Mouse (Mus musculus) hindbrain, embryonic 10.5 days (tissue): ENCODE measurements around the gene Ly6g6c. TPM values are rescaled to one million over a fixed set of nuclear protein-coding genes. Genes with fewer than 3 reads are reported as not detected.
"Not testable (repeated sequence)": the region's sequence is repeated elsewhere in the genome, so short reads cannot be mapped to it uniquely, and the experiment has no call there.

Experiments
- DNase-seq: peaks from one replicate; pipeline ENCODE4 v3.0.0-alpha.2; 2017; ENCODE audit warnings: low spot score
- H3K27ac ChIP-seq: fragments of 300-500 bp; sonication (generic); 2 replicates; pipeline ENCODE4 v1.5.1; 2016; ENCODE audit warnings: mild to moderate bottlenecking, moderate library complexity
- H3K27me3 ChIP-seq: fragments of 300-500 bp; sonication (generic); 2 replicates; pipeline ENCODE4 v1.6.1; 2016; ENCODE audit warnings: mild to moderate bottlenecking; ENCODE audit not compliant: poor library complexity, insufficient read depth, severe bottlenecking
- H3K36me3 ChIP-seq: fragments of 300-500 bp; sonication (generic); 2 replicates; pipeline ENCODE4 v1.6.1; 2016; ENCODE audit warnings: mild to moderate bottlenecking, moderate library complexity
- H3K4me1 ChIP-seq: fragments of 300-500 bp; sonication (generic); replicated peaks from 2 replicates; pipeline ENCODE4 v1.6.1; 2016; ENCODE audit warnings: mild to moderate bottlenecking
- H3K4me3 ChIP-seq: fragments of 300-500 bp; sonication (generic); 2 replicates; pipeline ENCODE4 v1.5.1; 2016; ENCODE audit warnings: mild to moderate bottlenecking, moderate library complexity
- H3K9me3 ChIP-seq: fragments of 300-500 bp; sonication (generic); 2 replicates; pipeline ENCODE4 v1.6.1; 2016; ENCODE audit warnings: mild to moderate bottlenecking, moderate library complexity
- WGBS: fragments of 180-500 bp; shearing (Covaris S2); methylation state at CpG from one replicate; pipeline ENCODE4 v1.1.7; 2016; 5-methylcytosine and 5-hydroxymethylcytosine counted together
- polyA plus RNA-seq: library from polyadenylated mRNA; unstranded; fragments of >200 nt; fragmentation: Nextera tagmentation; extraction: Ambion mirVana; gene quantifications from 2 replicates; pipeline ENCODE4 v1.2.1, GENCODE M21; 2016

The Ly6g6c gene
- polyA plus RNA-seq, 1 experiment from 2014 or later, result 0.27 TPM

- no peak overlapping the region for H3K4me3 ChIP-seq
- WGBS, result 73% methylated on average over 4 of the region's 4 CpGs
Observed at GRCm38 (mm10) chr17:35023756-35024155, 41.4 kb upstream of the Ly6g6c start.

DNA sequence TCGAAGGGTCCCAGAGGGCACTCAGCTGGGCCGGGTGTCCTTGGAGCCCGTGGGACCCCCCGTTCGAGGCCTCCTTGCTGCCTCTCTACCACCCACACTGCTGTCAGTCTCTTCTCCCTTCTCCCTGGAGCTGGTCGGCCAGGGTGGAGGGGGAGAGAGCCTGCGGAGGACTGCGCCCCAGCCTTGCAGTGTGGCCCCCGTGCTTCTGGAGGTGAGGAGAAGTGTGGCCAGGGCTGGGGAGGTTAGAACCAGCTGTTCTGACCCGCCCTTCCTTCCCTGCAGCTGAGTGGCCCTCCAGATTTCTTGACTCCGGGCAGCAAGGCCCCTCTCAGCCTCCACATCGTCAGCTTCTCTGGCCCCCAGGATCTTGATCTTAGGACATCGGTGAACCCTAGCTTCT is 40.9 kb upstream of the Ly6g6c start:
- no peaks in the 10 kb centered on the region for H3K27me3 ChIP-seq
- 0 out of 2 replicates have a peak overlapping the region, but pooled peaks have one; percentile 9 for H3K4me3 ChIP-seq
- WGBS, result 86% methylated on average over 13 of the region's 13 CpGs
- no peaks in the 10 kb centered on the region for H3K9me3 ChIP-seq
- no peak for DNase-seq
- no peaks in the 10 kb centered on the region for H3K36me3 ChIP-seq
- peaks cover 76% of the 10 kb centered on the region for H3K4me1 ChIP-seq
- peak overlapping the region; percentile 68 for H3K27ac ChIP-seq

More at GRCm38 (mm10) chr17:35023756-35024155, 41.4 kb upstream of the Ly6g6c start:
- DNase-seq, result no peak
- no peaks in the 10 kb centered on the region for H3K27me3 ChIP-seq
- H3K27ac ChIP-seq, result peak overlapping the region; percentile 68
- H3K36me3 ChIP-seq, result peaks cover 2% of the 10 kb centered on the region; the same call in 1 of the 2 replicates
- peaks cover 71% of the 10 kb centered on the region for H3K4me1 ChIP-seq
- H3K9me3 ChIP-seq, result no peaks in the 10 kb centered on the region

- Histone ChIP-seq H3K4me1 (peaks cover 78% of the 10 kb centered on the region), H3K36me3 (no peaks in the 10 kb centered on the region), H3K27me3 (peaks cover 3% of the 10 kb centered on the region; the same call in 1 of the 2 replicates), H3K4me3 (0 out of 2 replicates have a peak overlapping the region, but pooled peaks have one; percentile 9), H3K9me3 (no peaks in the 10 kb centered on the region), H3K27ac (peak overlapping the region; percentile 69)
- DNase-seq, result no peak
- 57% methylated on average over 10 of the region's 10 CpGs for WGBS
Observed at GRCm38 (mm10) chr17:35024691-35025488, 40.3 kb upstream of the Ly6g6c start.

DNA sequence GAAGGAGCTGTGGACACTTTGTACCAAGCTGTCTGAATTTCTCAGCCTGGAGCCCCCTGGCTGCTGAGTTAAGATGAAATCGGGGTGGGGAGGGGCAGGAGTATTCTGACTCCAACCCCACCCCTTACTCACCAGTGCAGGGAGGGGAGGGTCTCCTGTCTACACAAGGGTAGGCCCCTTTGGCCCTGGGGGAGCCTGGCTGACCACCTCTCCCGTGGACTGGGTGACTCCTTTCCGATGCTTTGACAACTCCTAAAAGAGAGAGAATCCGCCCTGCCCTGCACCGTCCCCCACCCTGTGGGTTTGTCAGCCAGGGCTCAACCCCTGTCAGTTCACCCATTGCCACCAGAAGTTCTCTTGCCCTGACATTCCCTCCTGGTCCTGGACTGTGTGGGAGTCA is 39.0 kb upstream of the Ly6g6c start:
- DNase-seq, result no peak

GRCm38 (mm10) chr17:35027277-35028068 is 37.7 kb upstream of the Ly6g6c start, which contains the start of gene Sapcd1:
TSS of gene Sapcd1 (minus strand) at chr17:35028016.
- no peaks in the 10 kb centered on the region for H3K9me3 ChIP-seq
- 32% methylated on average over 13 of the region's 13 CpGs for WGBS

More for the DNA sequence above, 39.0 kb upstream of the Ly6g6c start:
- no peak overlapping the region for H3K4me3 ChIP-seq
- peak overlapping the region; percentile 79 for H3K27ac ChIP-seq
- H3K4me1 ChIP-seq, result peaks cover 81% of the 10 kb centered on the region
- H3K9me3 ChIP-seq, result no peaks in the 10 kb centered on the region
- no peaks in the 10 kb centered on the region for H3K36me3 ChIP-seq
- WGBS, result 82% methylated on average over 5 of the region's 5 CpGs
- H3K27me3 ChIP-seq, result peaks cover 3% of the 10 kb centered on the region; the same call in 1 of the 2 replicates

DNA sequence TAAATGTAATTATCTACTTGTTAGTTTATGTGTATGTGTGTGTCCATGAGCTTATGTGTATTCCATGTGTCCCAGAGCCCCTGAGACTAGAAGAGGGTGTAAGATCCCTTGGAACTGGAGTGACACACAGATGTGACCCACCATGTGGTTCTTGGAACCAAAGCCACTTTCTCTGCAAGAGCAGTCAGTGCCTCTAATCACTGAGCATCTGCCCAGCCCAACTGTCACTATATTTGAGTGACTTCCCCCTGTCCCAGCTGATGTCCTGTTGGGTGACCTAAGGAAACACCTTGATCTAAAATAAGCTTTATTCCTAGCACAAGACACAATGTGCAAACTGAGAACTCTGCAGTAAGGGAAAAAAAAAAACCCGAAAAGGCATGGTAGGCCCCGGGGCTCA is 36.9 kb upstream of the Ly6g6c start:
- Histone ChIP-seq H3K36me3 (no peaks in the 10 kb centered on the region), H3K27ac (no peak overlapping the region), H3K4me1 (peaks cover 72% of the 10 kb centered on the region), H3K9me3 (no peaks in the 10 kb centered on the region), H3K4me3 (no peak overlapping the region), H3K27me3 (peaks cover 3% of the 10 kb centered on the region; the same call in 1 of the 2 replicates)
- whole genome bisulfite sequencing, result 83% methylated on average over 2 of the region's 2 CpGs
- no peak for DNase-seq

More at GRCm38 (mm10) chr17:35027277-35028068, 37.7 kb upstream of the Ly6g6c start, which contains the start of gene Sapcd1:
- peak within 1 kb of the TSS; percentile 37 for H3K4me3 ChIP-seq
- DNase-seq, result peak; percentile 57
- peak within 1 kb of the TSS; percentile 80 for H3K27ac ChIP-seq
- peaks cover 73% of the 10 kb centered on the region for H3K4me1 ChIP-seq
- H3K27me3 ChIP-seq, result peaks cover 3% of the 10 kb centered on the region; the same call in 1 of the 2 replicates
- no peaks in the 10 kb centered on the region for H3K36me3 ChIP-seq

DNA sequence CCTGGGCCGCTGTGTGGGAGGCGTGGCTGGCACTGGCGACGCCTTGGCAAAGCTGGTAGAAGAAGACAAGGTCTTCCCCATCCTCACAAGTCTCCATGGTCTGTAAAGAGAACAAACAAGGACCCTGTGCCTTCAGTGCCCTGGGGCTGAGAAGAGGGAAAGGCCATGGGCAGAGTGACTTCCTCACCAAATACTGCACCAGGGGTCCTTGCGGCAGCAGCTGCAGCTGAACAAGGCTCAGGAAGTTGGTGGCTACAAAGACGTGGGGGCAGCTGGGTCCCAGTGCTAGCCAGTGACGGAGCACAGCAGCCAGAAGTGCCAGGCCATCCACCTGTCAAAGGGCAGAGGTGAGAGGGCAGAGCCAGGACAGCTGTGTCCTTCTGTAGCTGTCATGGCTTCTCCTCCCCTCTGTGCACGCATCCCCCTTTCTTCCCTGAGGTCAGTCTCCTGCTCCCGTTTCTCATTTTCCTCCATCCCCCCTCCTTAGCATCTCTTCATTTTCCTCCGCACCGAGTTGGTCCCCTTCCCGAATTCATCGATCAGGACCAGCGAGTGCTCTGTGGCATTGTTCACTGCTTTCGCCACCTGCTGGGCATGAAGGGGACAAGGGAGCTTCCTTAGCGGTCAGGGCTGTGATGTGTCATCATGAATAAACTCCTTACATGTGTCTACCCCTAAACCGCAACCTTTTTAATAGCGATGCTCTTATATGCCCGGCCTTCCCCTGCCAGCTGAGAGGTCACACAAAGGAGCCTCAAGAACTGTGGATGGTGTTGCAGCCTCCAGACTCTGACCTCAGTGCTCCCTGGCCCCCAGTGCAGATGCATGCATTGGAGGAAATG is 35.3 kb upstream of the Ly6g6c start:
- WGBS, result 27% methylated on average over 19 of the region's 19 CpGs
- Histone ChIP-seq H3K4me3 (peak overlapping the region; percentile 34), H3K36me3 (no peaks in the 10 kb centered on the region), H3K4me1 (peaks cover 57% of the 10 kb centered on the region), H3K27ac (peak overlapping the region; percentile 80), H3K27me3 (peaks cover 3% of the 10 kb centered on the region; the same call in 1 of the 2 replicates), H3K9me3 (no peaks in the 10 kb centered on the region)
- peak; percentile 65 for DNase-seq

DNA sequence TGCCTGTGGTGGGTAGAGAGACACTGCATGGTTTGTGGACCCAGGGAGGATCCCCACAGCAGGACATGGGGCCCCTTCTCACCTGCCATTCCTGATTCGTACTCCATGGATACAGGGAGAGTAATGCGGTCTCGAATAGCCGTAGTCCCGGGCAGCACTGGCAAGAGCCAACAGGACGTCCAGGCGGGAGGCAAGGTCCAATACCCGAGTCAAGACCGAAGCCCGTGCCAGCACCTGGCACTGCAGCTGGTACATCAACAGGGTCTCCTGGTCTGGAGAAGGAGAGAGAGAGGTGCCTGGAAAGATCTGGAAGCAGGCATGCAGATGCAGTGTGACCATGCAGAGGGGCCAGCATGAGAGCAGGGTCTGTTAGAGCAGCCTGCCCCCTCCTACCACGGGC is 33.9 kb upstream of the Ly6g6c start:
- Histone ChIP-seq H3K27me3 (peaks cover 3% of the 10 kb centered on the region; the same call in 1 of the 2 replicates), H3K4me1 (peaks cover 46% of the 10 kb centered on the region), H3K4me3 (no peak overlapping the region), H3K27ac (0 out of 2 replicates have a peak overlapping the region, but pooled peaks have one; percentile 17), H3K9me3 (no peaks in the 10 kb centered on the region), H3K36me3 (no peaks in the 10 kb centered on the region)
- 92% methylated on average over 11 of the region's 11 CpGs for WGBS
- no peak for DNase-seq

DNA sequence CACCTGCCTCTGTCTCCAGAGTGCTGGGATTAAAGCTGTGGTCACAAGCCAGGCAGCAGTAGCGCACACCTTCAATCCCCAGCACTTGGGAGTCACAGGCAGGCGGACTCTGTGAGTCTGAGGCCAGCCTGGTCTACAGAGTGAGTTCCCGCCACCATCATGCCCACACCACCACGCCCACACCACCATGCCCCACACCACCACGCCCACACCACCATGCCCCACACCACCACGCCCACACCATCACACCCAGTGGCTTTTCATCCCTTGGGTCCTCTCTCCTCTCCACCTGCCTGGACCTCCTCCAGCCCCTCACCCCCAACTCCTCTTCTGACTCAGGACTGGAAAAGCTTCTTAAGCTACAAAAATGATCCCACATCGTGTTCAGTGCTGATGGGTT is 33.3 kb upstream of the Ly6g6c start:
- DNase-seq, result no peak
- Histone ChIP-seq H3K4me1 (peaks cover 41% of the 10 kb centered on the region), H3K27ac (no peak overlapping the region), H3K36me3 (no peaks in the 10 kb centered on the region), H3K4me3 (no peak overlapping the region), H3K27me3 (peaks cover 3% of the 10 kb centered on the region; the same call in 1 of the 2 replicates), H3K9me3 (no peaks in the 10 kb centered on the region)
- 83% methylated on average over 7 of the region's 7 CpGs for WGBS

DNA sequence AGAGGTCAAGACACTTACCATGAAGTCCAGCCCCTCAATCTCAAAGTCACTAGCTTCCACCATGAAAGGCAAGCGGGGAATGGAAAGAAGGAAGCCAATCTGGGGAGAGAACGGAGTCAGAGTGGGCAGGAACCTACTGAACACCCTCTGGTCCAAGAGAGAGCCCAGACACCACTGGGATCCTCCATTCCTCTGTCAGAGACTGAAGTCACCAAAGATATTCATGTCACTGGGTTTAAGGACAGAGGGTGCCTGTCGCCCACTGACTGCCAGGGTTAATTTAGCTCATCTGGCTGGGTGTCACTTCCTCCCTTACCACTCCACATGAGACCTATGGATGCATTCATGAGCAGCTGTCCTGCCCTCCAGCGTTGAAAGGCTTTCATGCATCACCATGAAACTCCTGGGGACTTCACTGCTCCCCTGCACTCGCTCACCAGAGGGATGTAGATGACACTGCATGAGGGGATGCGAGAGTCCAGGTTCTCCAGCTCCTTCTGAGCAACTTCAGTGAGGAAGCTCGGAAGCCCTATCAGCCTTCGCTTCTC is 32.8 kb upstream of the Ly6g6c start:
- DNase-seq, result no peak
- Histone ChIP-seq H3K9me3 (no peaks in the 10 kb centered on the region), H3K27ac (no peak overlapping the region), H3K36me3 (no peaks in the 10 kb centered on the region), H3K27me3 (peaks cover 3% of the 10 kb centered on the region; the same call in 1 of the 2 replicates), H3K4me1 (peaks cover 36% of the 10 kb centered on the region), H3K4me3 (no peak overlapping the region)
- WGBS, result 72% methylated on average over 8 of the region's 8 CpGs

DNA sequence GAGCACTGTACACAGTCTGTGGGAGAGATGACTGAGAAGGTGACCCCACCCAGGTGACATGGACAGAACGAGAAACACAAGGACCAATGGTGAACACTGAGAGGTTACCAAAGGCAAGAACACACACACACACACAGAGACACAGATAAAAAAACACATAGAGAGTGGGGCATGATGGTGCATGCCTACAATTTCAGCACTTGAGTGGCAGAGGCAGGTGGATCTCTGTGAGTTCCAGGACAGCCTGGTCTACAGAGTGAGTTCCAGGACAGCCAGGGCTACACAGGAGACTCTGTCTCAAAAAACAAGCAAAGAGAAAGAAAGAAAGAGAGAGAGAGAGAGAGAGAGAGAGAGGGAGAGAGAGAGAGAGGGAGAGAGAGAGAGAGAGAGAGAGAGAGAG is 31.5 kb upstream of the Ly6g6c start:
- Histone ChIP-seq H3K4me1 (peaks cover 27% of the 10 kb centered on the region), H3K27ac (0 out of 2 replicates have a peak overlapping the region, but pooled peaks have one; percentile 0)
- DNase-seq, H3K36me3 ChIP-seq, H3K9me3 ChIP-seq, H3K27me3 ChIP-seq, H3K4me3 ChIP-seq: not testable (repeated sequence)
- 76% methylated on average over 1 of the region's 1 CpGs for WGBS

GRCm38 (mm10) chr17:35034896-35035295 is 30.3 kb upstream of the Ly6g6c start:
- Histone ChIP-seq H3K9me3 (no peaks in the 10 kb centered on the region), H3K4me3 (no peak overlapping the region), H3K4me1 (peaks cover 15% of the 10 kb centered on the region), H3K36me3 (no peaks in the 10 kb centered on the region), H3K27me3 (no peaks in the 10 kb centered on the region), H3K27ac (no peak overlapping the region)
- WGBS, result 77% methylated on average over 6 of the region's 6 CpGs
- DNase-seq, result no peak
